In the genomic region with DNA sequence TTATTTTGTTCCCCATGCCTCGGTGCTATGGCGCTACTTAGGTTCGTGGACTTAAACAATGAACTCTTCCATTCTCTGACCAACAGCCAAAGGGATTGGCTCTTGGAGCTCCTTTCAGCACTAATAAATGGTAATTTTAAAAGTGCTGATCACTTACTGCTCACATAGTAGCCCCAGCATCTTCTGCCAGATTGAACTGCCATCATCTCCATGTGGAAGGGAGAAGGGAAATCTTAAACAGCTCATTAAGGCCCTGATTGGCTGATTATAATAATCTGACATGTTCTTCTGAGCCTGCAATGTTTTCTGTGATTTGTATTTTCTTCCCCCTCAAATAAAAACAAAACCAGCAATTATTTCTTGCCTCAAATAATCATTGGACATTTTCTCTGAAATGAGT, we compare ENCODE assay signal across 29 mouse cellular contexts. TPM values are rescaled to one million over a fixed set of nuclear protein-coding genes. Genes with fewer than 3 reads are reported as not detected.
"Had no signal": no experiment of that assay in that cellular context is flagged by ENCODE, and none has a peak within 500 bp of the region (broad histone marks: within the 10 kb centered on the region; RNA-seq: fewer than 3 reads in every experiment).

No protein-coding gene starts in this region.

- DNase-seq: gastrocnemius, adult 2 months; gastrocnemius, postnatal 10 days; gastrocnemius, postnatal 25 days; heart, adult 18-20 months; heart, postnatal 10 days; heart, postnatal 4 days; kidney, adult 18-20 months; kidney, adult 8-10 months; kidney, postnatal 10 days; kidney, postnatal 25 days; kidney, postnatal 4 days; liver; liver, embryonic 13.5 days had no signal

- H3K4me2 ChIP-seq: heart, embryonic 12.5 days; hindbrain, embryonic 12.5 days; hindbrain, embryonic 14.5 days; intestine, embryonic 15.5 days; limb, embryonic 12.5 days; liver, embryonic 11.5 days; liver, embryonic 13.5 days; liver, embryonic 15.5 days had no signal

- H3K36me3 ChIP-seq: heart, embryonic 10.5 days; heart, embryonic 12.5 days; hindbrain, embryonic 10.5 days; hindbrain, embryonic 12.5 days; intestine, embryonic 15.5 days; limb, embryonic 10.5 days; limb, embryonic 12.5 days; liver, embryonic 13.5 days; liver, embryonic 15.5 days had no signal

- H3K27me3 ChIP-seq: heart, embryonic 12.5 days; hindbrain, embryonic 12.5 days; intestine, embryonic 15.5 days; limb, embryonic 12.5 days; liver, embryonic 13.5 days; liver, embryonic 15.5 days had no signal

- H3K4me3 ChIP-seq: gastrocnemius, adult 2 months; heart, embryonic 10.5 days; heart, embryonic 12.5 days; hindbrain, embryonic 10.5 days; hindbrain, embryonic 12.5 days; intestine, embryonic 15.5 days; layer of hippocampus, adult 2 months; left cerebral cortex, adult 2 months; limb, embryonic 10.5 days; limb, embryonic 12.5 days; liver, embryonic 13.5 days; liver, embryonic 15.5 days had no signal

- H3K9ac ChIP-seq: heart, embryonic 12.5 days; hindbrain, embryonic 12.5 days; hindbrain, embryonic 14.5 days; intestine, embryonic 15.5 days; limb, embryonic 12.5 days; liver, embryonic 13.5 days; liver, embryonic 15.5 days had no signal

- H3K4me1 ChIP-seq: heart, embryonic 10.5 days; hindbrain, embryonic 12.5 days; intestine, embryonic 15.5 days; limb, embryonic 10.5 days; limb, embryonic 12.5 days; liver, embryonic 13.5 days; liver, embryonic 15.5 days had no signal

- H3K9me3 ChIP-seq: heart, embryonic 10.5 days; heart, embryonic 12.5 days; hindbrain, embryonic 10.5 days; hindbrain, embryonic 12.5 days; intestine, embryonic 15.5 days; limb, embryonic 10.5 days; limb, embryonic 12.5 days; liver, embryonic 13.5 days; liver, embryonic 15.5 days had no signal

- H3K27ac ChIP-seq: gastrocnemius, adult 2 months; heart, embryonic 10.5 days; hindbrain, embryonic 10.5 days; hindbrain, embryonic 12.5 days; hindbrain, embryonic 14.5 days; intestine, embryonic 15.5 days; layer of hippocampus, adult 2 months; left cerebral cortex, adult 2 months; limb, embryonic 10.5 days; limb, embryonic 12.5 days; liver, embryonic 13.5 days; liver, embryonic 15.5 days had no signal

- ATAC-seq: hindbrain, embryonic 16.5 days; inflammation-experienced regulatory T-cells, adult 6 months; intestine, embryonic 15.5 days; intestine, postnatal 0 days had no signal

RNA-seq across cellular contexts. Expression of a gene that starts 29.2 kb away (rescaled TPM):
- total RNA-seq: gastrocnemius, adult 2 months; granulocyte monocyte progenitor cell, adult 5-6 weeks had no signal
